Mouse (Mus musculus) testis, adult 2 months (tissue): ENCODE data around the gene Tspan2. TPM values are rescaled to one million over a fixed set of nuclear protein-coding genes. Genes with fewer than 3 reads are reported as not detected.

Source experiments
- H3K27ac ChIP-seq: fragments of 200-500 bp; 2 replicates; pipeline ENCODE4 v1.5.1; 2012; ENCODE audit warnings: low read depth, low read length; ENCODE audit not compliant: control insufficient read depth, insufficient read depth
- H3K27me3 ChIP-seq: fragments of 200-500 bp; 2 replicates; pipeline ENCODE4 v1.6.1; 2012; ENCODE audit warnings: mild to moderate bottlenecking, low read length, moderate library complexity; ENCODE audit not compliant: control insufficient read depth, insufficient read depth
- H3K36me3 ChIP-seq: fragments of 200-500 bp; 2 replicates; pipeline ENCODE4 v1.6.1; 2012; ENCODE audit warnings: mild to moderate bottlenecking, low read length; ENCODE audit not compliant: control insufficient read depth, insufficient read depth
- H3K4me1 ChIP-seq: fragments of 200-500 bp; 2 replicates; pipeline ENCODE4 v1.6.1; 2012; ENCODE audit warnings: low read length; ENCODE audit not compliant: control insufficient read depth, insufficient read depth
- H3K4me3 ChIP-seq: fragments of 200-500 bp; 2 replicates; pipeline ENCODE4 v1.5.1; 2012; ENCODE audit warnings: low read depth, mild to moderate bottlenecking, low read length, moderate library complexity, mixed read lengths; ENCODE audit not compliant: control insufficient read depth
- CTCF ChIP-seq: fragments of 200-500 bp; IDR thresholded peaks from 2 replicates; pipeline ENCODE4 v1.5.1; 2012; ENCODE audit warnings: low read depth, mild to moderate bottlenecking, inconsistent platforms, low read length, moderate library complexity; ENCODE audit not compliant: control insufficient read depth, insufficient read depth, insufficient replicate concordance
- POLR2A ChIP-seq: fragments of 200-500 bp; IDR thresholded peaks from 2 replicates; pipeline ENCODE4 v1.6.1; 2012; ENCODE audit warnings: low read depth, mild to moderate bottlenecking, inconsistent platforms, low read length, moderate library complexity; ENCODE audit not compliant: control insufficient read depth
- polyA plus RNA-seq: library from polyadenylated mRNA; depleted of rRNA; stranded (reverse); fragments of >200 nt; gene quantifications from 2 replicates; pipeline ENCODE4 v1.2.3, GENCODE M21; 2012

Tspan2 gene
- polyA plus RNA-seq, 1 experiment: 0.98 TPM

DNA sequence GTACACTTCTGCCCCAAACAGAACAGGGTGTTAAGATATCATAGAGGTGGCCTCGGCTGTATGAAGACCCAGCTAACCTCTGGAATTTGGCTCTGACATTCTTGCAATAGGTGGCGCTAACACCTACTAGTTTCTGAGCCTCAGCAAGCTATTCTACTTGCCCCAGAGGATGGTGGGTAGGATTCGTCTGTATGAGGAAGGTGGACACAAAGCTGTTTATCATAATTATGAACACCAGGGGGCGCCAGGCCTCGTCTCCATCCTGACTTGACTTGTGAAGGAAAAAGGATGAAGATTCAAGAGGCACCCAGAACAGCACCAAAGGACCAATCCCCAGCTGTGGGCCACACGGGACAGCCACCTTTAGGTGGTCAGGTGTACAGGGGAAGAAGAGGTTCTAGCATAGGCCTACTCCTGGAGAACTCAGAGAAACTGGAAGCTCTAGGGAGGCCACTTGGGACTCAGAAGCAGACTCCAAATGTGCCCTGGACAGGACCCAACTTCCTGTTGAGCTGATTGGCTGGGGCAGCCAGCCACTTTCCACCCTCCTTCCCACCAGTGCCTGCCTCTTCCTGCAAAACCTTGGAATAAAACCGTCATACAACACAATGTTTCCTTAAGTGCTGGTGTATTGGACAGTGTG is 32.3 kb upstream of the Tspan2 start:
- no peak for TF ChIP-seq POLR2A
- peak; percentile 44; the same call in 1 of the 2 replicates for TF ChIP-seq CTCF
- H3K4me1 ChIP-seq: peaks cover 6% of the 10 kb centered on the region
- H3K27me3 ChIP-seq: no peaks in the 10 kb centered on the region
- H3K4me3 ChIP-seq: no peak overlapping the region
- no peaks in the 10 kb centered on the region for H3K36me3 ChIP-seq
- H3K27ac ChIP-seq: peak overlapping the region; percentile 16; the same call in 1 of the 2 replicates

DNA sequence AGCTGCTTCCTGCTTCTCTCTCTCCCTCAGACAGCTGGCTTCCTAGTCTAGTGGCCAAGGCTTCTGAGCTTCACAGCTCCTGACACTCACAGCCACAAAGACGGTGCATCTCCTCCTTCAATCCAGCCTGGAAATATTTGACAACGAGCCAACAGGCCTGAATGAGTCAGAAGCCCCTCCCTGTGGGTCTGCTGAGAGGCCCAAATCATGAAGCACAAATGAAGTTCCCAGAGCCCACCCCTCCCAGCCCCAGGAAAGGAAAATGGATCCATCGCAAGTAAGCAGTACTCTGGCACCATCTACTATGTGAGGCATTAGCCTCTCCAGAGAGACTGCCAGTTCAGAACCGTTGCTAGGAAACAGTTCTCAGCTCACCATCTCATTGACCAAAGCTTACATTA is 30.3 kb upstream of the Tspan2 start:
- TF ChIP-seq POLR2A (no peak), CTCF (no peak)
- H3K4me1 ChIP-seq: peaks cover 6% of the 10 kb centered on the region
- no peak overlapping the region for H3K4me3 ChIP-seq
- H3K27me3 ChIP-seq: no peaks in the 10 kb centered on the region
- H3K27ac ChIP-seq: no peak overlapping the region
- H3K36me3 ChIP-seq: no peaks in the 10 kb centered on the region

DNA sequence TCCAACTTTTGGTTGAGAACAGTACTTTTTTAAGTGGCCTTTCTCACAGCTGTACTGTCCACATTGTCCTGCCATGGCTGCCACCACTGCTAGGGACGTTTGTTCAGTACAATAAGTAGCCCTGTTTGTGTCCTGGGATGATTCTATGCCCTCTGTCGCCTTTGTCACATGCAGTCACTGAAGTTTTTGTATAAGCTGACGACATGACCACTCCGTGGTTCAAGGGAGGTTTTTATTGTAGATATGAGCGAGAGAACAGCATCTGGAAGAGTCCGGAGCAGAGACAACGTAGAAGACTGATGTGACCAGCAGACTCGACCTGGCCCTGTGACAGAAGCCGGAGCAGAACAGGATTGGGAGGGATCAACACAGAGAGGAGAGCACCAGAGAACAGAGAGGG is 25.7 kb upstream of the Tspan2 start:
- TF ChIP-seq POLR2A (no peak), CTCF (no peak)
- Histone ChIP-seq H3K4me3 (no peak overlapping the region), H3K4me1 (no peaks in the 10 kb centered on the region), H3K27me3 (no peaks in the 10 kb centered on the region), H3K27ac (no peak overlapping the region), H3K36me3 (no peaks in the 10 kb centered on the region)

DNA sequence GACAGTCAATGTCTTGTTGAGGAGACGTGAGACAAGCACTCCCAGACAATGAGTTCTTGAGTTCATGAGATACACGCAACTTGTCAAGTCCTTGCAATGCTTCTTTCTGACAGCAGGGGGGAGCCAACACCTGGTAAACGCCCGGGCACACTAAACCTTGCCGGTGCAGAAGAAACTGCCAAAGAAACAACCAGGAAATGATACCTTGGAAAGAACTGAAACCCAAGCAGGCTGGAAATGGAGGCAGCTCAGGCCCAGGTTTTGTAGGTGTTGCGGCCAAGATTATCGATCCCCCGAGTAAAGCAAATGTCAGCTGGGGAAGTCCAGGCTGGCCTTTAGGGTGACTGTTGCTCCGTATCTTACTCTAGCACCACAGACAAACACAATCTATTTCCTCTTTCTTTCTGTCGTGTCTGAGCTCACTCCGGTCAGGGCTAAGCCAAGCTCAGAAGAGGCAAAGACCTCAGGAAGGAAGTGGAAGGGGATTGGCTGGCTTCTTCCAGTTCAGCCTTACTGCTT is 19.2 kb upstream of the Tspan2 start:
- Histone ChIP-seq H3K36me3 (no peaks in the 10 kb centered on the region), H3K4me1 (peaks cover 4% of the 10 kb centered on the region), H3K27me3 (no peaks in the 10 kb centered on the region), H3K4me3 (peak overlapping the region; percentile 55), H3K27ac (no peak overlapping the region)
- TF ChIP-seq POLR2A (no peak), CTCF (peak; percentile 60; the same call in 1 of the 2 replicates)

DNA sequence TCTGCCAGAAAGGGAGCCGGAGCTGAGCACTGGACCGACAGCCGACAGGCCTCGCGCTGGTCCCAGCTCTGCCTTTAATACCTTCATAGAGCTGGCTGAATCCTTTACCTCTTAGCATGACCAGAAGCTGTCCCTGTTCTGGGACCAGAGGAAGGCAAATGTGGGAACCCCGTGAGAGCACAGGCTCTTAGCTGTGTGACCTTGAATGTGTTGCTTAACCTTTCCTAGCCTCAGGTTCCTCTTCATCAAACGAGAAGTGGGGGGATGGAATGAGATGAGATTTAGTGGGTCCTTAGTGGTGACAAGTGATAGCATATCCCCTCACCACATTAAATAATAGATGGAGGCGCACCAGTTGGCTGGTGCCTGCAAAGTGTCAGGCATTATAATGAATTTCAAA is 18.5 kb upstream of the Tspan2 start:
- Histone ChIP-seq H3K27me3 (no peaks in the 10 kb centered on the region), H3K27ac (no peak overlapping the region), H3K4me1 (peaks cover 4% of the 10 kb centered on the region), H3K4me3 (no peak overlapping the region), H3K36me3 (no peaks in the 10 kb centered on the region)
- no peak for TF ChIP-seq CTCF
- TF ChIP-seq POLR2A: no peak

DNA sequence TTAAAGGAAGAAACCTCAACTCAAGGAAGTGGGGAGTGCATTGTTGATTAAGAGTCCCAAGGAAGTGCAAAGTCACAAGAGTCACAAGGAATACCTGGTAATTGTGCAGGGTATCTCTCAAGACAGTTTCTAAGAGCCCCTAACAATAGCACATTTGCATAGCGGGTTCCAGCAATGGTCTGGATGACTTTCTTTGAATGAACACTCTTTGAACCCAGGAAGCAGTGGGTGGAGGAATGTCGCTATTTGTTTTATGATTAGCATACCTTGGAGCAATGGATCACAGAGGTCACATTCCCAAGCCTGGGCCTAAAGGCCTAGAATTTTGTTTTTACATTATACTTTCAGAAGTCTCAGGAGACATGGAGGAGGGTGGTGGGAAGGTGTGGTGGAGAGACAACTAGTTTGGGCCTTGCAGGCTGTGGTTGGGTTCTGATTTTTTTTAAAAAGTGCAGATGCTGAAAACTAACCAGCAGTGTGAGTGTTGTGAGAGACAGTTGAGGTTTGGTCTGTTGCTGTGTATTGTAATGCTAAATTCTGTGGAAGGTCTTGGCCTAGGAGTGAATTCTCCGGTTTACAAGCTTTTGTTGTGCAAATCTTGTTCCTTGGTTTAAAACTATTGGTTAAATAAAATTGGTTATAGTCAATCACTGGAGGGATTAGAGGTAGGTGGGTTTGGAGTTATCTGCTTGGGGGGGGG is 16.6 kb upstream of the Tspan2 start:
- Histone ChIP-seq H3K27me3 (no peaks in the 10 kb centered on the region), H3K4me1 (peaks cover 4% of the 10 kb centered on the region), H3K36me3 (no peaks in the 10 kb centered on the region), H3K27ac (no peak overlapping the region), H3K4me3 (no peak overlapping the region)
- TF ChIP-seq CTCF: no peak
- no peak for TF ChIP-seq POLR2A

DNA sequence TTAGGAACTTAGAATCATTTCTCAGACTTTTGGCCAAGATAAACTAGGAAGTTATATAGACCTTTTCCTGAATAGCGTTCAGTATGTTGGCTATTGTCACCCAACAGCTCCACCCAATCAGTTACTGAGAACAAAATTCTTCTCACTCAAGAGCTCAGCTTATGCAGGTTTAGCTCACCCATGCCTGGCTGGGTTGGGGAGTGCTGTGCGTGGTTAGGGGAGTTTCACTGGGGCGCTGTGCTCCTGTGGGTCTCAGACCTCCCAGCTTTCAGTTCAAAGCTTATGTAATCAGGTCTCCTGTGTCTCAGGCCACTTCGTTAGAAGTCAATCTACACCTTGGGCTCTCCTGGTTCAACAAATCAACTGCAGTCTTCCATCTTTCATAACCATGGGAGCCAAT is 11.2 kb upstream of the Tspan2 start:
- H3K36me3 ChIP-seq: no peaks in the 10 kb centered on the region
- TF ChIP-seq CTCF: no peak
- TF ChIP-seq POLR2A: no peak
- H3K27me3 ChIP-seq: no peaks in the 10 kb centered on the region
- H3K27ac ChIP-seq: no peak overlapping the region
- no peak overlapping the region for H3K4me3 ChIP-seq
- H3K4me1 ChIP-seq: peaks cover 4% of the 10 kb centered on the region
